Mouse (Mus musculus): ENCODE results near the gene Arhgap29. TPM values are rescaled to one million over a fixed set of nuclear protein-coding genes. Genes with fewer than 3 reads are reported as not detected.

Gene Arhgap29
- polyA plus RNA-seq, 1 experiment from 2014 or later = 65.6 TPM

GRCm38 (mm10) chr3:122035092-122035491 is 82.8 kb downstream of the Arhgap29 start:
- no peak for ATAC-seq (ENCODE audit: low read depth)
- Histone ChIP-seq H3K9ac (ENCODE audit: low read length) (no peak overlapping the region), H3K9me3 (ENCODE audit: control insufficient read depth, low read length) (no peaks in the 10 kb centered on the region), H3K27me3 (ENCODE audit: control insufficient read depth, insufficient read depth, low read depth, low read length) (no peaks in the 10 kb centered on the region), H3K4me1 (replicated peaks; ENCODE audit: control insufficient read depth, insufficient read depth, low read length) (peaks cover 14% of the 10 kb centered on the region), H3K4me3 (ENCODE audit: low read length) (no peak overlapping the region), H3K4me2 (ENCODE audit: low read depth, low read length) (no peak overlapping the region), H3K27ac (ENCODE audit: low read length) (no peak overlapping the region), H3K36me3 (ENCODE audit: control insufficient read depth, insufficient read depth, low read length) (no peaks in the 10 kb centered on the region)
- 46% methylated on average over 3 of the region's 3 CpGs for WGBS

GRCm38 (mm10) chr3:122040522-122040921 is 88.2 kb downstream of the Arhgap29 start:
- Histone ChIP-seq H3K27me3 (ENCODE audit: control insufficient read depth, insufficient read depth, low read depth, low read length) (no peaks in the 10 kb centered on the region; the same call in 1 of the 2 replicates), H3K9me3 (ENCODE audit: control insufficient read depth, low read length) (no peaks in the 10 kb centered on the region), H3K4me3 (ENCODE audit: low read length) (no peak overlapping the region), H3K4me1 (replicated peaks; ENCODE audit: control insufficient read depth, insufficient read depth, low read length) (peaks cover 15% of the 10 kb centered on the region), H3K36me3 (ENCODE audit: control insufficient read depth, insufficient read depth, low read length) (no peaks in the 10 kb centered on the region), H3K9ac (ENCODE audit: low read length) (no peak overlapping the region), H3K27ac (ENCODE audit: low read length) (no peak overlapping the region), H3K4me2 (ENCODE audit: low read depth, low read length) (no peak overlapping the region)
- ATAC-seq (ENCODE audit: low read depth) = no peak
- WGBS = 72% methylated on average over 6 of the region's 6 CpGs

- Histone ChIP-seq H3K4me1 (replicated peaks; ENCODE audit: control insufficient read depth, insufficient read depth, low read length) (peaks cover 28% of the 10 kb centered on the region), H3K27ac (ENCODE audit: low read length) (no peak overlapping the region), H3K9ac (ENCODE audit: low read length) (no peak overlapping the region), H3K4me2 (ENCODE audit: low read depth, low read length) (no peak overlapping the region), H3K27me3 (ENCODE audit: control insufficient read depth, insufficient read depth, low read depth, low read length) (no peaks in the 10 kb centered on the region; the same call in 1 of the 2 replicates), H3K4me3 (ENCODE audit: low read length) (no peak overlapping the region), H3K9me3 (ENCODE audit: control insufficient read depth, low read length) (no peaks in the 10 kb centered on the region), H3K36me3 (ENCODE audit: control insufficient read depth, insufficient read depth, low read length) (no peaks in the 10 kb centered on the region)
- 24% methylated on average over 8 of the region's 8 CpGs for WGBS
- ATAC-seq (ENCODE audit: low read depth) = no peak
Observed at GRCm38 (mm10) chr3:122043102-122043501, 90.8 kb downstream of the Arhgap29 start.

GRCm38 (mm10) chr3:122043799-122044547 is 91.6 kb downstream of the Arhgap29 start, which contains the start of gene Abca4:
TSS of gene Abca4 (plus strand) at chr3:122044443.
- no peak within 1 kb of the TSS for H3K9ac ChIP-seq (ENCODE audit: low read length)
- no peaks in the 10 kb centered on the region for H3K9me3 ChIP-seq (ENCODE audit: control insufficient read depth, low read length)
- WGBS = 37% methylated on average over 26 of the region's 26 CpGs
- H3K27ac ChIP-seq (ENCODE audit: low read length) = no peak within 1 kb of the TSS
- no peak within 1 kb of the TSS; the same call in 1 of the 2 replicates for H3K4me2 ChIP-seq (ENCODE audit: low read depth, low read length)
- no peaks in the 10 kb centered on the region for H3K36me3 ChIP-seq (ENCODE audit: control insufficient read depth, insufficient read depth, low read length)
- ATAC-seq (ENCODE audit: low read depth) = no peak
- H3K4me1 ChIP-seq (replicated peaks; ENCODE audit: control insufficient read depth, insufficient read depth, low read length) = peaks cover 34% of the 10 kb centered on the region
- no peak within 1 kb of the TSS for H3K4me3 ChIP-seq (ENCODE audit: low read length)
- no peaks in the 10 kb centered on the region; the same call in 1 of the 2 replicates for H3K27me3 ChIP-seq (ENCODE audit: control insufficient read depth, insufficient read depth, low read depth, low read length)

- no peak overlapping the region for H3K4me3 ChIP-seq (ENCODE audit: low read length)
- ATAC-seq (ENCODE audit: low read depth) = peak; percentile 29; the same call in 1 of the 2 replicates
- H3K4me1 ChIP-seq (replicated peaks; ENCODE audit: control insufficient read depth, insufficient read depth, low read length) = peaks cover 41% of the 10 kb centered on the region
- no peaks in the 10 kb centered on the region for H3K36me3 ChIP-seq (ENCODE audit: control insufficient read depth, insufficient read depth, low read length)
- no peak overlapping the region for H3K9ac ChIP-seq (ENCODE audit: low read length)
- H3K27ac ChIP-seq (ENCODE audit: low read length) = no peak overlapping the region
- no peaks in the 10 kb centered on the region; the same call in 1 of the 2 replicates for H3K27me3 ChIP-seq (ENCODE audit: control insufficient read depth, insufficient read depth, low read depth, low read length)
- WGBS = 38% methylated on average over 10 of the region's 10 CpGs
- H3K4me2 ChIP-seq (ENCODE audit: low read depth, low read length) = no peak overlapping the region
- no peaks in the 10 kb centered on the region for H3K9me3 ChIP-seq (ENCODE audit: control insufficient read depth, low read length)
Observed at GRCm38 (mm10) chr3:122046187-122046620, 93.9 kb downstream of the Arhgap29 start.

GRCm38 (mm10) chr3:122047402-122047801 is 95.1 kb downstream of the Arhgap29 start:
- no peaks in the 10 kb centered on the region; the same call in 1 of the 2 replicates for H3K27me3 ChIP-seq (ENCODE audit: control insufficient read depth, insufficient read depth, low read depth, low read length)
- no peak overlapping the region for H3K4me3 ChIP-seq (ENCODE audit: low read length)
- ATAC-seq (ENCODE audit: low read depth) = peak; percentile 72
- no peaks in the 10 kb centered on the region for H3K36me3 ChIP-seq (ENCODE audit: control insufficient read depth, insufficient read depth, low read length)
- no peak overlapping the region for H3K4me2 ChIP-seq (ENCODE audit: low read depth, low read length)
- H3K27ac ChIP-seq (ENCODE audit: low read length) = peak overlapping the region; percentile 14; the same call in 1 of the 2 replicates
- 25% methylated on average over 7 of the region's 7 CpGs for WGBS
- H3K9me3 ChIP-seq (ENCODE audit: control insufficient read depth, low read length) = no peaks in the 10 kb centered on the region
- no peak overlapping the region for H3K9ac ChIP-seq (ENCODE audit: low read length)
- peaks cover 41% of the 10 kb centered on the region for H3K4me1 ChIP-seq (replicated peaks; ENCODE audit: control insufficient read depth, insufficient read depth, low read length)

GRCm38 (mm10) chr3:122047921-122048861 is 95.8 kb downstream of the Arhgap29 start:
- no peaks in the 10 kb centered on the region; the same call in 1 of the 2 replicates for H3K27me3 ChIP-seq (ENCODE audit: control insufficient read depth, insufficient read depth, low read depth, low read length)
- H3K9ac ChIP-seq (ENCODE audit: low read length) = peak overlapping the region; percentile 5; the same call in 1 of the 2 replicates
- H3K4me3 ChIP-seq (ENCODE audit: low read length) = no peak overlapping the region
- H3K9me3 ChIP-seq (ENCODE audit: control insufficient read depth, low read length) = no peaks in the 10 kb centered on the region
- no peaks in the 10 kb centered on the region for H3K36me3 ChIP-seq (ENCODE audit: control insufficient read depth, insufficient read depth, low read length)
- WGBS = 22% methylated on average over 17 of the region's 17 CpGs
- H3K4me2 ChIP-seq (ENCODE audit: low read depth, low read length) = peak overlapping the region; percentile 6; the same call in 1 of the 2 replicates
- ATAC-seq (ENCODE audit: low read depth) = peak; percentile 65
- peaks cover 37% of the 10 kb centered on the region for H3K4me1 ChIP-seq (replicated peaks; ENCODE audit: control insufficient read depth, insufficient read depth, low read length)
- peak overlapping the region; percentile 38; the same call in 1 of the 2 replicates for H3K27ac ChIP-seq (ENCODE audit: low read length)

GRCm38 (mm10) chr3:122049158-122049557 is 96.8 kb downstream of the Arhgap29 start:
- Histone ChIP-seq H3K27ac (ENCODE audit: low read length) (0 out of 2 replicates have a peak overlapping the region, but pooled peaks have one; percentile 18), H3K4me2 (ENCODE audit: low read depth, low read length) (no peak overlapping the region), H3K27me3 (ENCODE audit: control insufficient read depth, insufficient read depth, low read depth, low read length) (no peaks in the 10 kb centered on the region; the same call in 1 of the 2 replicates), H3K4me1 (replicated peaks; ENCODE audit: control insufficient read depth, insufficient read depth, low read length) (peaks cover 32% of the 10 kb centered on the region), H3K9ac (ENCODE audit: low read length) (no peak overlapping the region), H3K4me3 (ENCODE audit: low read length) (no peak overlapping the region), H3K9me3 (ENCODE audit: control insufficient read depth, low read length) (no peaks in the 10 kb centered on the region), H3K36me3 (ENCODE audit: control insufficient read depth, insufficient read depth, low read length) (no peaks in the 10 kb centered on the region)
- 35% methylated on average over 6 of the region's 6 CpGs for WGBS
- ATAC-seq (ENCODE audit: low read depth) = peak; percentile 24; the same call in 1 of the 2 replicates
